Mouse (Mus musculus) mature B cell (primary cell): ENCODE results near the gene Otub2.

Experiments used
- in situ Hi-C: fragments of 300-500 bp; cut with MboI; formaldehyde crosslinking; loops from 2 replicates; pipeline ENCODE4 v1.14.3; 2019

Gene Otub2

DNA sequence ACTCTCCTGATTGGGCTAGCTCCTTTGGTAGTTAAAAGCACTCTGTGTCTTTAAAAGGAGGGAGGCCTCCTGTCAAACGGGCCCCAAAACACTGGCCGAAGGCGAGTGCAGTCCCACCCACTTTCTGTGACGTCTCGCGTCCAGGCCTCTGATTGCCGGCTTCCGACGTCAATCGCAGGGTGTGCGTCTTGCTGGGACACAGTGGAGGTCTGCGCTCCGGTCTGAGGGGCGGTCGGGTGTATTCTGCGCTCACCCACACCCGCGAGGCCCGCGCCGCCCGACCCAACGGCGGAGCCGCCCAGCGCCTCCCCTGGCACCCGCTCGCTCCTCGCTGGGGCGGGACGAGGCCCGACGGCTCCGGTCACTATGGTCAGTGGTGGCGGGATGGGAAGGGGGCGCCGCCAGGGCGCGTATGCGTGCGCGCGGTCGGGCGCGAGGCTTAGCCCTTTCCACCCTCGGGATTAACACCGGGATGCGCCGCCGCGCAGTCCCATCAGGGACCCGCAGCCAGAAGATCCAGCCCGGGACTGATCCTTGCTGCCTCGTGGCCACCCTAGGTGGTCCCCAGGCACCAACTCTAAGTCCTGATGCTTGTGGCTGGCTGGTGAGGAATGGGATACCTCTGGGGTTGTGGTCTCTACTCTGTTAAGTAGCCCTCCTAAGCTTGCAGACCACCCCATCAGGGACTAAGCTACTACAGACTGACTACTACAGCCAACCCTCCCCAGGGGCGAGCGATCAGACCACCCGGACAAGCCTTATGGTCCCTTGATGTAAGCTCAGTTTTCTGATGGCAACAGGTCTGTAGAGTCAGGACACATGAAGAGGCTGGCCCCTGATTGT lies at the start of gene Otub2:
Otub2 (plus strand) TSS at position 178 of the 843 bp plus-strand sequence.
- in situ Hi-C loops, result no loop called here

DNA sequence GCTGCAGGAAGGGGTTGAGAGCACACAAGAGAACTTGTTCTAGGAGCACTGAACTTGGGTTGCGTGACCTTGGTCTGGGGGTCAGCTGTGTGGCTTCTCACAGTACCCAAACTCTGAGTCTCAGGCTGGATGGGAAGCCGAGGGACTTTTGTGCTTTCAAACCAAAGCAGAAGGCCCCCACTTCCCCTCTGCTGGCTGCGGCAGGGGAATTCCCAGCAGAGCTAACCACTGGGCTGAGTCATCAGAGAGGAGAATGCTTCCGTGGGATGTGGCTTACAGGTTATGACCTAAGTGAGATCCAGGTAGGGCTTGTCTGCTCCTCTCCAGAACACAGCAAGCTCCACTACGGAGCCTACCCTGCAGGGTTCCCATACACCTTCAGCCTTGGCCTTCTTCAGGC lies 47.3 kb upstream of the Otub2 start:
- in situ Hi-C loops, result no loop called here

- in situ Hi-C loops, result no loop called here
Measured at GRCm38 (mm10) chr12:103343456-103343855, 45.0 kb upstream of the Otub2 start.

DNA sequence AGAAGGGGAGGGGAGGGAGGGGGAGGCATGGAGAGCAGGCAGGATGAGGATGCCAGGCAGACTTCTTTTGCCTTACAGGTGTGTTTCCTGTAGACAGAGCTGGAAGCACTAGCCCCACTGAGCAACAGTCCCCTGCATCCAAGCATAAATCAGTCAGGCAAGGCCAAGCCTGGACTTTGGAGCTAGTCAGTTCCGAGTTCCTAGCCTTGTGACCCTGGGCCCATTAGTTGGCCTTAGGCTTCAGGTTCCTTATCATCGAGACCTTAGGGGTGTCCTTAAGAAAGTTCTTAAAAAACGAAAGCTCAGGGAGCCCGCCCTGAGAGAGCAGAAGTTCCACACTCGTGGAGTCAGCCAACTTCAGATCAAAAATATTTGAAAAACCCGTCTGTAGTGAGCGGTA lies 43.5 kb upstream of the Otub2 start:
- in situ Hi-C loops, result no loop called here

- in situ Hi-C loops, result no loop called here
Measured at GRCm38 (mm10) chr12:103346945-103347344, 41.5 kb upstream of the Otub2 start.

DNA sequence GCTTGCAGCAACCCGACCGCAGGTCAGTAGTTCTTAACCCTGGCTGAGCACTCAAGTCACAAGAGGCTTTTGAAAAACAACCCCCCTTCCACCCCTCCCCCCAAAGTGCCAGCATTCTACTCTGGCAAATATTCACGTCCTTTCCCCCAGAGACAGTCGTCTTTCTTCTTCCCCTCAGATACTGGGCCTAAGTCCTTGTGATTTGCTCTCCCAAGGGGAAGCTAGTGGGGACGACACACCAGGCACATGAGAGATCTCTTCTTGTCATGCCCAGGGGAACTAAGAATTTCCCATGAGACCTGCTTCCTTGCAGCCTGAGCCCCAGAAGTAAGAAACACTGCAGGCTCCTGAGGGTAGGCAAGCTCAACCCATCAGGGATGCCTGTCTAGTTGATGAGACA lies 41.1 kb upstream of the Otub2 start:
- in situ Hi-C loops, result no loop called here

DNA sequence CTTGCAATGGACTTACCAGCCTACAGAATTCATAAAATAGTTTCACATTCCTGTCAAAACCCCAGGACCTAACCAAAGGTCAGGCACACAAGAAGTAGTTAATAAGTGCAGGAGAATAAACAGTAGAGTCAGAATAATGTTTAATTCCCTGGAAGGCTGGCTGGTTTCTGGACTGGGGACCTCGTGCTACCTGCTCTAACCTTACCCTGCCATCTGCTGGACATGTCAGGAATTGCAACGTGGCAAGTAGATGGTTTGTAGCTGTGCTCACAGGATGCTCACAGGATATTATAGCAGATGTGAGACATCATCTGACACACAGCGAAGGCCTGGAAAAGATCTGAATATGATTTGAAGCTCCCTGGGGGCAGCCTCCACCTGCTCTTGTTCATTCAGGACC lies 40.0 kb upstream of the Otub2 start:
- in situ Hi-C loops, result no loop called here

DNA sequence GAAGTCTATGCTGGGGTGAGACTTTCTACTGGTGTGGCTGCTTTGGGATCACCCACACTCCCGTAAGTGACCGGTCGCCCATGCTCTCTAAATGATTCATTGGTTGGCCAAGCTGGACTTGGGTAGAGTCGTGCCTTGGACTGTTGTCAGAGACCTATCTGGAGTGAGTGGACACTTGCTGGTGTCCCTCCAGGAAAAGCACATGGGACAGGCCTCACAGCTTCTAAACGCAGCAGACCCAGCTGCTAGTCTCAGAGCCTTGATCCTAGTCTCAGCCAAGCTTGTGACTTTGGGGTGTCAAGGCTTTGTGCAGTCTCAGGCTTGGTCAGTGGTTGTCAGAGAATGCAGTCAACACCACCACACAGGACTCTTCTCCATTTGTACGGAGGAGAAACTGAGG lies 35.7 kb upstream of the Otub2 start:
- in situ Hi-C loops, result no loop called here

GRCm38 (mm10) chr12:103353538-103353937 lies 34.9 kb upstream of the Otub2 start:
- in situ Hi-C loops, result no loop called here

DNA sequence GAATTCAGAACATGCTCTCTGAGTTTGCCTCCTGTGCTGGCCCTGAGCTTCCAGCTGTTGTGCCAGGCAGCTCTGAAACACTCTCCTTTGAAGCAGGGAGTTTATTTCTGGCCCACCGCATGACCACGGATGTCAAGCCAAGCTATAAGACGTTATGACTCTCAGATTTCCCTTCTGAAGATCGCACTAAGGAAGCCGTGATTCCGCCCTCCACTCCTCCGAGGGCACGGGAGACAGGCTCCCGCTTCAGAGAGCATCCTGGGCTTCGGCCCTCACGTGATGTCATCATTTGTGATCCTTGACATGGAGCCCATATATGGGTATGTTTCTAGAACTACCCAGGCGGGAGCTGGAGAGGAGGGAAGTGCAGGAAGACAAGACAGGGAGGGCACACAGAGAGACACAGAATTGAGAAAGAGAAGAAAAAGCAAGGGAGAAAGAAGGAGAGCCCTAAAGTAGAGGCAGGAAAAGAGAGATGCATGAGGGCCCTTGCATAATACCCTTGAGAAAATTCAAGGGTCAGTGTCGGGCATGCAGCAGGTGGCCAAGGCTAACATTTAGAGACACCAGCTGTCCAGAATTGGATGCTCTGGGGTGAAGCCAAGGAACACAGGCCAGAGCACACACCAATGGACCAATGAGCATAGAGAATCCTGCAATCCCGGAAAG lies 32.6 kb upstream of the Otub2 start, which contains the start of gene Asb2:
Asb2 (minus strand) TSS at position 256 of the 669 bp plus-strand sequence.
- in situ Hi-C loops, result no loop called here

DNA sequence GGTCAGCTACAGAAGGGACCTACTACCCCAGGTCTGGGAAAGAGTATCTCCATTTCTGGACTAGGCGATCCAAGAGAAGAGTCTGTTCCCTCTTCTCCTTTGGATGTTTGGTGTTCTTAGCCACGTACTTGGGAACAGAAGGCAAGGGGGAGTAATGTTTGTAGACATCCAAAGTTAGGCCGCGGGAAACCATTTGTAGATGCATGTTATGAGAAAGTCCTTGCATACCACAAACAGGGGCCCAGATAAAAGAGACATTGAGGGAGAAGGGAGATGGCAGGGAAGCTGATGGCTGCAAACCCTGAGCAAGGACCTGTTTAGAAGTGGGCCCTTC lies 32.1 kb upstream of the Otub2 start:
- in situ Hi-C loops, result no loop called here

DNA sequence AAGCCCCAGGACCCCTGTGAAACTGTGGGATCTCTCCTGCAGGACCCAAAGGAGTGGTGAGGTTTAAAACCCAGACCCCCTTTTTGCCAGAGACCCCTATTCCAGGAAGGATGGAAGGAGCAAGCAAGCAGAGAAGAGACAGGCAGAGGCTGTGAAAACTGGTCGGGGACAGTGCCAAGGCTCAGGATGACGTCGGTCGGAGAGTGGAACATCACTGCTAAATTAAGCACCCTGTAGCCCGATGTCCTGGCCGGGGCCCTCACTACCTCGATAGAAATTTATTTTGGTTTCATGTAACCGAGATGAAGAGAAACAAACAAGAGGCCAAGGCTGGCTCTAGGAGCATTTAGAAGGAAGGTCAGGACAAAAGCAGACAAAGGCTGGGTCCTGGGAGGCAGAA lies 30.3 kb upstream of the Otub2 start:
- in situ Hi-C loops, result no loop called here

- in situ Hi-C loops, result no loop called here
Measured at GRCm38 (mm10) chr12:103358951-103359801, 29.3 kb upstream of the Otub2 start.

DNA sequence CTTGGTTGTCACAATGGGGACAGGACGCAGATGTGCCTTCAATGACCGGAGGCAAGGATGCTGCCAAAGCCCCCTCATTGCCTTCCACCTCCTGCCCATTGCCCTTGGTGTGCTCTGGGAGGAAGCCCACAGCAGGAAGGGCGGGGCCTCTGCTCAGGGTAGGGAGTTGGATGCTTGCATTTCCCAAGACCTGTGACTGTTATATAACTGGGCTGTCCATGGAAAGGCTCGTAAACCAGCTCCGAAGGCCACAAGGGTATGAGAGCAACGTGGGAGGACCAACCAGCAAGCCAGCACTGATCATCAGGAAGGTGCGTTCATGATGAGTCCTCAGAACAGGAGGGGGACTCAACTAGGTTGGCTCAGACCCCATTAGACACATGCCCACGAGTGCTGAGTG lies 27.7 kb upstream of the Otub2 start:
- in situ Hi-C loops, result no loop called here

DNA sequence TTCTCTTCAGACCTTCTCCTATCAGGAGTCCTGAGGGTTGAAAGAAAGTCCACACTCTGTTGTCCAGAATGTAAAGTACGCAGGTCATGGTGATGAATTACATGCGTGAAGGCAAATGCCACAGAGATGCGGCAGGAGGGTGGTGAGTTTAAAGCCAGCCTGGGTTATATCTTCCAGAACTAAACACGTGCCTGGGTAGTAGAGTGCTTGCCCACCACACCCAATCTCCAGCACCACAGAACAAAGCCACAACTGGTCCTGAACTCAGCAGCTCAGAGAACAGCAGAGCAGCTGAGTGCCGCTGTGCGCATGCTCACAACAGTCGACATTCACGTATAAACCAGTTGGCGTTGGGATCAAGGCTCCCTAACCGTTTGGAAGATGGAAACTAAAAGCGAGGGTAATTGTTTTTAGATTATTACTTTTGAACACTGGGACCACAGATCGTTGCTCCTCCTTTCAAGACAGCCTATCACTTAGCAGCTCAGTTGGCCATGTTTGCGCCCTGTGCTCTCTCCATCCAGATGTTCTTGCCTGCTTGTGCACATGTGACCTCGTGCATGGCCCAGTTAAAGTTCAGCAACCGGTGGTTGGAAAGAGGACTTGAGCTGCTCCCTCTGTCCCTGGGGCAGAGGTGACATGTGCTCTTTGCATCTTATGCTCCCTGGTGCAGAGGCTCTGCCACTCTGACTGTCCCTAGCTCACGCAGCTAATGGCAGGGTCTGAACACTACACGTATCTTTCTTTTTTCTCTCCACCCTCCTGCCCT lies 26.8 kb upstream of the Otub2 start:
- in situ Hi-C loops, result no loop called here

GRCm38 (mm10) chr12:103362336-103362735 lies 26.1 kb upstream of the Otub2 start:
- in situ Hi-C loops, result no loop called here

DNA sequence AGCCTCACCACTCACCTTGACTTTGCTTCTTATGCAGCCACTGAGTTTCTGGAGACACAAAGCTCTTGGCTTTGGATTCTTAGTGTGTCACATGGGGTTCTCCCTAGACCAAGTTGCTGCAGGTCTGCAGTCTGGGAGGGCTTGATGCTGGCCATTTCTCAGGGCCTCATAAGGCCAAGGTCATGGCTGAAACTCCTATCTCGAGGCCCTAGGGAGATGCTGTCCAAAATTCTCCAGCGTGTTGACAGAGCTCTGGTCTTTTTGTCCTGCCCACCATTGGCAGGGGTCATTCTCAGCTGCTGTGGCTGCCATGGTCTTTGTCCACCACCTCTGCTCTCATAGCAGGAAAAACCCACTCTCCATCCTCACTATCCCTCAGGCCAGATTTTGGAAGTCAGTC lies 21.3 kb upstream of the Otub2 start:
- in situ Hi-C loops, result no loop called here

DNA sequence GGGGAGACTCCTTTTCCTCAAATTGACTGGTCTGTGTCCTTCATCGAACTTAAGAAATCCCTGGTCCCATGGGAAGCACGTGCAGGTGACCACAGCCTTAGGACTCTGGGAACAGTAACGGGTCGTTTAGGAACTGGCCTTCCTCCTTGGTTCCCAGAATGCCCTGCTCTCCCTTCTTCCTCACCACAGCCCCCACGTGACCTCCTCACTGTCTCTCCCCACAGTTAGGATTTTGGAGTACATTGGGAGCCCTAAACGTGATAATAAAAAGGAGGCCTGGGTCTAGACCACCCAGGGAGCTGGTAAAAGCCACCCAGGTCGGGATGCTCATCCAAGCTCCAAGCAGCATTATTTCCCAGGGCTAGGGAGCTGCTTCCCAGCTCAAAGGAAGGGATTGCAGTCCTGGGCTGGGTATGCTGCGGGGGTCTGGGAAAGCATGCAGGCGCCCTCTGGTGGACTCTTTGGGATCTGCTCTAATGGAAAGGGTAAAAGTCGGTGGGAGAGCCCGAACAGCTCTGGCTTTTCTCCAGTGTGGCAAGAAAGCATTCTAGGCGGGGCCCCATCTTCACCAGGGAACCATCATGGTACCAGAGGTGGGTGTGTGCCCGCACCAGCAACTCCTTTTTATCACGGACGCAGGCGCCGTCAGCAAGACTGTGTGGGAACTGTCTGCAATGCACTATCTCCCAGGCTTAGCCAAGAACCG lies 20.7 kb upstream of the Otub2 start:
- in situ Hi-C loops, result no loop called here

- in situ Hi-C loops, result no loop called here
Measured at GRCm38 (mm10) chr12:103368326-103368669, 20.2 kb upstream of the Otub2 start.

GRCm38 (mm10) chr12:103368777-103369176 lies 19.7 kb upstream of the Otub2 start:
- in situ Hi-C loops, result no loop called here

- in situ Hi-C loops, result loop anchor here (10.0 kb wide), 1 partner anchor 226 kb away; no protein-coding TSS in a partner anchor
Measured at GRCm38 (mm10) chr12:103370861-103371260, 17.6 kb upstream of the Otub2 start.
